Mouse (Mus musculus) adrenal gland, adult 18-20 months (tissue): Measurements from ENCODE around the gene Gclc. TPM values are rescaled to one million over a fixed set of nuclear protein-coding genes. Genes with fewer than 3 reads are reported as not detected.

Experiments
- DNase-seq, 2 experiments: peaks; one replicate each; pipeline ENCODE4 v3.0.0; 2021 to 2022; ENCODE audit warnings: low spot score in 2 of 2
- total RNA-seq, 2 experiments: library from RNA; stranded (reverse); gene quantifications; 1 replicate in 1 of 2; 2 replicates in 1 of 2; pipeline ENCODE4 v1.2.3; 2021

Gclc gene
- total RNA-seq, 2 experiments from 2014 or later: 38.1 to 50.8 TPM

DNA sequence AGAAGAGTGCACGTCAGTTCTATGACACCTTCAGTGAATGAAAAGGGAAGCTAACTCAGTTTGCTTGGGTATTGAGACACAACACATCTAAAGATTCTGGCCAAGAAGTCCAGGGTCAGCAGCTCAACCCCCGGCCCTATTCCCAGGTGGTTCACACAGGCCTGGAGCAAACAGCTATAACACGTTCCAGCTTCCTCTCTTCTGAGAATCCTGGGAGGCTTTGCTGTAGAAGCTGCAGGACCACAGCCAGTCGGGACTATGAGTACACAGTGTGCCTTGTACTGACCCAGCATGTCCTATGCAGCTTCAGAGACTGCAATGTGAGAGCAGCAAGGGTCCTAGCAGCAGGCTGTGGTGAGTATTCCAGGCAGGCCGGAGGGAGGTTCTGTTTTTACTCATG is 84.3 kb downstream of the Gclc start:
- no peak for DNase-seq

Other genes starting within 250 kb of the Gclc start
- gene Lrrc1, start 209.7 kb upstream of the Gclc start, total RNA-seq: 1 to 10 TPM; 7.5 to 7.9 TPM
- gene Klhl31, start 118.0 kb upstream of the Gclc start, total RNA-seq: under 1 TPM in 1 of 2 experiments, not detected in 1; 0.38 TPM
- 100 to 1,000 TPM; 618 to 823 TPM for gene Elovl5, start 162.8 kb downstream of the Gclc start, total RNA-seq